ENCODE assay signal across 17 mouse cellular contexts in genomic region chr2:113776297-113776696, GRCm38 (mm10). TPM values are rescaled to one million over a fixed set of nuclear protein-coding genes. Genes with fewer than 3 reads are reported as not detected.
"Had no signal": no experiment of that assay in that cellular context is flagged by ENCODE, and none has a peak within 500 bp of the region (broad histone marks: within the 10 kb centered on the region; RNA-seq: fewer than 3 reads in every experiment).

No protein-coding gene starts in this region.

- H3K9me3 ChIP-seq: neural tube, embryonic 13.5 days; neural tube, embryonic 15.5 days; stomach, embryonic 15.5 days had no signal

- H3K9ac ChIP-seq: neural tube, embryonic 13.5 days; neural tube, embryonic 15.5 days; stomach, embryonic 15.5 days had no signal

- H3K4me2 ChIP-seq: neural tube, embryonic 13.5 days; neural tube, embryonic 15.5 days; stomach, embryonic 15.5 days had no signal

- H3K27ac ChIP-seq: neural tube, embryonic 13.5 days; neural tube, embryonic 15.5 days; stomach, embryonic 15.5 days; stomach, postnatal 0 days had no signal

- H3K36me3 ChIP-seq: stomach, embryonic 15.5 days had no signal

- H3K4me1 ChIP-seq: neural tube, embryonic 13.5 days; neural tube, embryonic 15.5 days; stomach, embryonic 15.5 days had no signal

- H3K27me3 ChIP-seq: neural tube, embryonic 13.5 days; neural tube, embryonic 15.5 days; stomach, embryonic 15.5 days had no signal

- H3K4me3 ChIP-seq: neural tube, embryonic 13.5 days; neural tube, embryonic 15.5 days; stomach, embryonic 15.5 days had no signal

- DNase-seq: retina, postnatal 1 day; right cerebral cortex, adult 18-20 months; right cerebral cortex, postnatal 14 days; right cerebral cortex, postnatal 25 days; right cerebral cortex, postnatal 4 days; spleen, adult 18-20 months; thymus, adult 18-20 months; thymus, adult 2 months; thymus, postnatal 14 days; thymus, postnatal 25 days; thymus, postnatal 36 days; thymus, postnatal 4 days had no signal

RNA-seq across cellular contexts. Expression of gene Grem1, which starts 17.9 kb away (rescaled TPM):
- total RNA-seq: neutrophil, adult 5-6 weeks had no signal
